Mouse (Mus musculus) brain, embryonic 14.5 days (tissue): ENCODE measurements at regions not wholly inside any gene's neighbourhood (a gene's known extent, or its start where the extent isn't known, plus 50 kb on each side); places are given as distances from the start of the nearest gene placed in this dataset.

Experiments
- CTCF ChIP-seq: fragments of 200-500 bp; IDR thresholded peaks from 2 replicates; pipeline ENCODE4 v1.5.1; 2012; ENCODE audit warnings: inconsistent platforms, mild to moderate bottlenecking, moderate library complexity, borderline replicate concordance; ENCODE audit not compliant: insufficient read depth, insufficient read length; ENCODE audit errors: extremely low read depth
- POLR2A ChIP-seq: fragments of 200-500 bp; IDR thresholded peaks from 2 replicates; pipeline ENCODE4 v1.6.1; 2012; ENCODE audit warnings: mild to moderate bottlenecking, inconsistent platforms, borderline replicate concordance; ENCODE audit not compliant: poor library complexity, insufficient read depth, insufficient read length, severe bottlenecking; ENCODE audit errors: extremely low read depth

DNA sequence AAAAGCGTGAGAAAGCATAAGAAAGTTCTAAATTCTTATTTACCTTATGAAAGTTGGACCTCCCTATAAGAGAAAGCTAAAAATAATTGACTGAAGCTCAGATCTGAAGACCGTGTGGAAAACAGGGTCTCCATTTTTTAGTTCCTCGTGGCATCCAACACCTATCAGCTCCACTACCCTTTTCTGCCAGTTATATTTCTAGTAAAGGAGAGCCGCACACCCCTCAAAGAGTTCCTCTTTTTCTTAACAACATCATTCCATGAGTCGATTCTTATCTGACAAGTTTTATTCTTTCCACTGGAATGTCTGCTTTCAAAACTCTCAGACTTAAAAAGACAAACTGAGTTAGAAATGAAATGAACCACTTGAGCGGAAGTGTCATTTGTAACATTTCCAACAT, 242.0 kb upstream of the Erbb4 start:
- TF ChIP-seq CTCF, result no peak
- no peak for TF ChIP-seq POLR2A
